Mouse (Mus musculus): ENCODE measurements around the gene Gm37240. TPM values are rescaled to one million over a fixed set of nuclear protein-coding genes. Genes with fewer than 3 reads are reported as not detected.

Gm37240 gene
- polyA plus RNA-seq, 1 experiment from 2014 or later, result 15.1 TPM

- ATAC-seq (ENCODE audit: low FRiP score, low TSS enrichment), result no peak
- H3K9me3 ChIP-seq (ENCODE audit: control insufficient read depth, low read length), result no peaks in the 10 kb centered on the region; the same call in 1 of the 2 replicates
- no peaks in the 10 kb centered on the region for H3K27me3 ChIP-seq (ENCODE audit: control insufficient read depth, insufficient read depth, low read length)
- H3K27ac ChIP-seq (ENCODE audit: low read depth, low read length), result no peak overlapping the region
- no peak overlapping the region for H3K4me2 ChIP-seq (replicated peaks; ENCODE audit: low read depth, low read length)
- H3K4me1 ChIP-seq (ENCODE audit: control insufficient read depth, insufficient read depth, low read length), result peaks cover 8% of the 10 kb centered on the region; the same call in 1 of the 2 replicates
- no peak overlapping the region for H3K4me3 ChIP-seq (ENCODE audit: low read length)
- no peak overlapping the region for H3K9ac ChIP-seq (ENCODE audit: low read depth, low read length)
- WGBS, result 87% methylated on average over 3 of the region's 3 CpGs
- no peaks in the 10 kb centered on the region for H3K36me3 ChIP-seq (ENCODE audit: control insufficient read depth, insufficient read depth, low read length)
These were observed 509.8 kb downstream of the Gm37240 start for GRCm38 (mm10) chr3:85377505-85377904.

GRCm38 (mm10) chr3:85376541-85376940, 510.8 kb downstream of the Gm37240 start:
- no peaks in the 10 kb centered on the region for H3K36me3 ChIP-seq (ENCODE audit: control insufficient read depth, insufficient read depth, low read length)
- H3K4me2 ChIP-seq (replicated peaks; ENCODE audit: low read depth, low read length), result no peak overlapping the region
- 72% methylated on average over 2 of the region's 2 CpGs for WGBS
- no peak for ATAC-seq (ENCODE audit: low FRiP score, low TSS enrichment)
- H3K9ac ChIP-seq (ENCODE audit: low read depth, low read length), result no peak overlapping the region
- no peak overlapping the region for H3K27ac ChIP-seq (ENCODE audit: low read depth, low read length)
- no peaks in the 10 kb centered on the region for H3K27me3 ChIP-seq (ENCODE audit: control insufficient read depth, insufficient read depth, low read length)
- H3K4me1 ChIP-seq (ENCODE audit: control insufficient read depth, insufficient read depth, low read length), result peaks cover 14% of the 10 kb centered on the region; the same call in 1 of the 2 replicates
- H3K4me3 ChIP-seq (ENCODE audit: low read length), result no peak overlapping the region
- no peaks in the 10 kb centered on the region; the same call in 1 of the 2 replicates for H3K9me3 ChIP-seq (ENCODE audit: control insufficient read depth, low read length)

- WGBS, result 0% methylated on average over 3 of the region's 3 CpGs
- peak; percentile 75 for ATAC-seq (ENCODE audit: low FRiP score, low TSS enrichment)
- Histone ChIP-seq H3K9ac (ENCODE audit: low read depth, low read length) (no peak overlapping the region), H3K4me2 (replicated peaks; ENCODE audit: low read depth, low read length) (no peak overlapping the region), H3K36me3 (ENCODE audit: control insufficient read depth, insufficient read depth, low read length) (no peaks in the 10 kb centered on the region), H3K4me3 (ENCODE audit: low read length) (no peak overlapping the region), H3K4me1 (ENCODE audit: control insufficient read depth, insufficient read depth, low read length) (peaks cover 20% of the 10 kb centered on the region; the same call in 1 of the 2 replicates), H3K27ac (ENCODE audit: low read depth, low read length) (no peak overlapping the region), H3K27me3 (ENCODE audit: control insufficient read depth, insufficient read depth, low read length) (no peaks in the 10 kb centered on the region), H3K9me3 (ENCODE audit: control insufficient read depth, low read length) (no peaks in the 10 kb centered on the region; the same call in 1 of the 2 replicates)
These were observed 514.3 kb downstream of the Gm37240 start for GRCm38 (mm10) chr3:85373039-85373438.

- Histone ChIP-seq H3K4me1 (ENCODE audit: control insufficient read depth, insufficient read depth, low read length) (peaks cover 20% of the 10 kb centered on the region; the same call in 1 of the 2 replicates), H3K36me3 (ENCODE audit: control insufficient read depth, insufficient read depth, low read length) (no peaks in the 10 kb centered on the region), H3K27ac (ENCODE audit: low read depth, low read length) (no peak overlapping the region), H3K9ac (ENCODE audit: low read depth, low read length) (no peak overlapping the region), H3K4me3 (ENCODE audit: low read length) (no peak overlapping the region), H3K9me3 (ENCODE audit: control insufficient read depth, low read length) (no peaks in the 10 kb centered on the region), H3K4me2 (replicated peaks; ENCODE audit: low read depth, low read length) (no peak overlapping the region; the same call in 1 of the 2 replicates), H3K27me3 (ENCODE audit: control insufficient read depth, insufficient read depth, low read length) (no peaks in the 10 kb centered on the region)
- peak; percentile 48; the same call in 1 of the 2 replicates for ATAC-seq (ENCODE audit: low FRiP score, low TSS enrichment)
- 47% methylated on average over 9 of the region's 10 CpGs for WGBS
These were observed 517.5 kb downstream of the Gm37240 start for GRCm38 (mm10) chr3:85369847-85370246.

DNA sequence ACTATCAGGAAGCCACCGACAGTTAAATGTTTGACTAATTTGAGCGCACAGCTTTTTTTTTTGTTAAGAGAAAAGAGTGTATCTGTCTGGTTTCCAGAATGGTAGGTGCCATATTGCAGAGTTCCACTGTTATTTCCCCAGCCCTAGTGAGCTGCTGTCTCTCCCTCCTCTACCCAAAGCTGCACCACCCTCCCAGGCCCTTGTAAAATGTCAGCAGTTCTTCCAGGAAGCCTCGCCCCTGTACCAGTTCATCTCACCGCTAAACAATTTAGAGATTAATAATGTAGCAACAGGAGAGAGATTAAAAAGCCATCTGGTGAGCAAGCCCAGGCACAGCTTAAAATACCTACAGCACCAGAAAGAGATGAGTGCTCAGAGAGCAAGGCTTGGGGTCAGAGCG, 518.2 kb downstream of the Gm37240 start:
- H3K36me3 ChIP-seq (ENCODE audit: control insufficient read depth, insufficient read depth, low read length), result no peaks in the 10 kb centered on the region
- no peak for ATAC-seq (ENCODE audit: low FRiP score, low TSS enrichment)
- no peak overlapping the region for H3K4me2 ChIP-seq (replicated peaks; ENCODE audit: low read depth, low read length)
- no peaks in the 10 kb centered on the region for H3K27me3 ChIP-seq (ENCODE audit: control insufficient read depth, insufficient read depth, low read length)
- WGBS, result 62% methylated on average over 5 of the region's 5 CpGs
- no peak overlapping the region for H3K27ac ChIP-seq (ENCODE audit: low read depth, low read length)
- H3K9me3 ChIP-seq (ENCODE audit: control insufficient read depth, low read length), result no peaks in the 10 kb centered on the region
- H3K4me3 ChIP-seq (ENCODE audit: low read length), result no peak overlapping the region
- H3K9ac ChIP-seq (ENCODE audit: low read depth, low read length), result no peak overlapping the region
- peaks cover 20% of the 10 kb centered on the region; the same call in 1 of the 2 replicates for H3K4me1 ChIP-seq (ENCODE audit: control insufficient read depth, insufficient read depth, low read length)

- whole genome bisulfite sequencing, result 60% methylated on average over 16 of the region's 16 CpGs
- Histone ChIP-seq H3K4me3 (ENCODE audit: low read length) (no peak overlapping the region), H3K36me3 (ENCODE audit: control insufficient read depth, insufficient read depth, low read length) (no peaks in the 10 kb centered on the region), H3K4me1 (ENCODE audit: control insufficient read depth, insufficient read depth, low read length) (peaks cover 20% of the 10 kb centered on the region; the same call in 1 of the 2 replicates), H3K27ac (ENCODE audit: low read depth, low read length) (no peak overlapping the region), H3K9ac (ENCODE audit: low read depth, low read length) (no peak overlapping the region), H3K27me3 (ENCODE audit: control insufficient read depth, insufficient read depth, low read length) (no peaks in the 10 kb centered on the region), H3K9me3 (ENCODE audit: control insufficient read depth, low read length) (no peaks in the 10 kb centered on the region), H3K4me2 (replicated peaks; ENCODE audit: low read depth, low read length) (no peak overlapping the region)
- ATAC-seq (ENCODE audit: low FRiP score, low TSS enrichment), result no peak
These were observed 518.8 kb downstream of the Gm37240 start for GRCm38 (mm10) chr3:85368354-85369120.

- Histone ChIP-seq H3K27me3 (ENCODE audit: control insufficient read depth, insufficient read depth, low read length) (no peaks in the 10 kb centered on the region), H3K4me2 (replicated peaks; ENCODE audit: low read depth, low read length) (no peak overlapping the region), H3K9me3 (ENCODE audit: control insufficient read depth, low read length) (no peaks in the 10 kb centered on the region), H3K36me3 (ENCODE audit: control insufficient read depth, insufficient read depth, low read length) (no peaks in the 10 kb centered on the region), H3K4me1 (ENCODE audit: control insufficient read depth, insufficient read depth, low read length) (peaks cover 8% of the 10 kb centered on the region; the same call in 1 of the 2 replicates), H3K9ac (ENCODE audit: low read depth, low read length) (no peak overlapping the region), H3K4me3 (ENCODE audit: low read length) (no peak overlapping the region), H3K27ac (ENCODE audit: low read depth, low read length) (no peak overlapping the region)
- 83% methylated on average over 5 of the region's 5 CpGs for WGBS
- no peak for ATAC-seq (ENCODE audit: low FRiP score, low TSS enrichment)
These were observed 522.6 kb downstream of the Gm37240 start for GRCm38 (mm10) chr3:85364591-85365343.

GRCm38 (mm10) chr3:85362883-85363282, 524.4 kb downstream of the Gm37240 start:
- no peak for ATAC-seq (ENCODE audit: low FRiP score, low TSS enrichment)
- H3K4me3 ChIP-seq (ENCODE audit: low read length), result no peak overlapping the region
- H3K4me1 ChIP-seq (ENCODE audit: control insufficient read depth, insufficient read depth, low read length), result no peaks in the 10 kb centered on the region
- no peaks in the 10 kb centered on the region for H3K36me3 ChIP-seq (ENCODE audit: control insufficient read depth, insufficient read depth, low read length)
- H3K27ac ChIP-seq (ENCODE audit: low read depth, low read length), result no peak overlapping the region
- H3K27me3 ChIP-seq (ENCODE audit: control insufficient read depth, insufficient read depth, low read length), result no peaks in the 10 kb centered on the region
- WGBS, result 93% methylated on average over 7 of the region's 7 CpGs
- no peak overlapping the region for H3K4me2 ChIP-seq (replicated peaks; ENCODE audit: low read depth, low read length)
- H3K9me3 ChIP-seq (ENCODE audit: control insufficient read depth, low read length), result no peaks in the 10 kb centered on the region
- H3K9ac ChIP-seq (ENCODE audit: low read depth, low read length), result no peak overlapping the region

GRCm38 (mm10) chr3:85356373-85356772, 530.9 kb downstream of the Gm37240 start:
- Histone ChIP-seq H3K4me1 (ENCODE audit: control insufficient read depth, insufficient read depth, low read length) (no peaks in the 10 kb centered on the region), H3K9ac (ENCODE audit: low read depth, low read length) (no peak overlapping the region), H3K9me3 (ENCODE audit: control insufficient read depth, low read length) (no peaks in the 10 kb centered on the region), H3K4me3 (ENCODE audit: low read length) (no peak overlapping the region), H3K36me3 (ENCODE audit: control insufficient read depth, insufficient read depth, low read length) (no peaks in the 10 kb centered on the region), H3K4me2 (replicated peaks; ENCODE audit: low read depth, low read length) (no peak overlapping the region), H3K27ac (ENCODE audit: low read depth, low read length) (no peak overlapping the region), H3K27me3 (ENCODE audit: control insufficient read depth, insufficient read depth, low read length) (no peaks in the 10 kb centered on the region)
- WGBS, result 78% methylated on average over 3 of the region's 3 CpGs
- no peak for ATAC-seq (ENCODE audit: low FRiP score, low TSS enrichment)
